Mouse (Mus musculus) naive thymus-derived CD4-positive, alpha-beta T cell, adult 2 months (primary cell): Measurements from ENCODE around the gene Prdx5.
"Not testable (repeated sequence)": the region's sequence is repeated elsewhere in the genome, so short reads cannot be mapped to it uniquely, and the experiment has no call there.

Source experiments
- DNase-seq: peaks from one replicate; pipeline ENCODE4 v3.0.0-alpha.2; 2011; ENCODE audit warnings: low read depth

Gene Prdx5

GRCm38 (mm10) chr19:6919431-6919830 lies 9.5 kb upstream of the Prdx5 start:
- DNase-seq: no peak

- DNase-seq: no peak
These were observed 8.4 kb upstream of the Prdx5 start for GRCm38 (mm10) chr19:6918321-6918720.

GRCm38 (mm10) chr19:6916496-6916895 lies 6.6 kb upstream of the Prdx5 start:
- no peak for DNase-seq

- no peak for DNase-seq
These were observed 5.4 kb upstream of the Prdx5 start for GRCm38 (mm10) chr19:6915276-6915675.

GRCm38 (mm10) chr19:6914540-6914939 lies 4.6 kb upstream of the Prdx5 start:
- no peak for DNase-seq

GRCm38 (mm10) chr19:6913991-6914390 lies 4.1 kb upstream of the Prdx5 start:
- no peak for DNase-seq

- no peak for DNase-seq
These were observed 3.1 kb upstream of the Prdx5 start for GRCm38 (mm10) chr19:6913036-6913435.

- no peak for DNase-seq
These were observed 2.5 kb upstream of the Prdx5 start for GRCm38 (mm10) chr19:6912205-6912970.

GRCm38 (mm10) chr19:6911101-6912074 lies 1.5 kb upstream of the Prdx5 start:
- no peak for DNase-seq

- DNase-seq: not testable (repeated sequence)
These were observed 400 bp upstream of the Prdx5 start for GRCm38 (mm10) chr19:6910306-6910705.

- no peak for DNase-seq
These were observed 885 bp downstream of the Prdx5 start for GRCm38 (mm10) chr19:6909021-6909420.

- DNase-seq: no peak
These were observed 1.9 kb downstream of the Prdx5 start for GRCm38 (mm10) chr19:6907811-6908540.

GRCm38 (mm10) chr19:6907094-6907493 lies 2.8 kb downstream of the Prdx5 start:
- no peak for DNase-seq

GRCm38 (mm10) chr19:6906199-6906598 lies 3.7 kb downstream of the Prdx5 start:
- DNase-seq: no peak

- no peak for DNase-seq
These were observed 4.3 kb downstream of the Prdx5 start for GRCm38 (mm10) chr19:6905498-6906159.

GRCm38 (mm10) chr19:6904846-6905245 lies 5.1 kb downstream of the Prdx5 start:
- DNase-seq: no peak

- no peak for DNase-seq
These were observed 6.9 kb downstream of the Prdx5 start for GRCm38 (mm10) chr19:6903031-6903430.

- DNase-seq: no peak
These were observed 10.3 kb downstream of the Prdx5 start for GRCm38 (mm10) chr19:6899641-6900040.

GRCm38 (mm10) chr19:6895608-6896305 lies 14.1 kb downstream of the Prdx5 start:
- not testable (repeated sequence) for DNase-seq

GRCm38 (mm10) chr19:6893731-6894451 lies 16.0 kb downstream of the Prdx5 start:
- DNase-seq: no peak
